Mouse (Mus musculus) cerebellum, adult 11 months (tissue): Measurements from ENCODE around the gene Dnm3.

Source experiments
- DNase-seq: peaks from one replicate; pipeline ENCODE4 v3.0.0; 2022

The Dnm3 gene

DNA sequence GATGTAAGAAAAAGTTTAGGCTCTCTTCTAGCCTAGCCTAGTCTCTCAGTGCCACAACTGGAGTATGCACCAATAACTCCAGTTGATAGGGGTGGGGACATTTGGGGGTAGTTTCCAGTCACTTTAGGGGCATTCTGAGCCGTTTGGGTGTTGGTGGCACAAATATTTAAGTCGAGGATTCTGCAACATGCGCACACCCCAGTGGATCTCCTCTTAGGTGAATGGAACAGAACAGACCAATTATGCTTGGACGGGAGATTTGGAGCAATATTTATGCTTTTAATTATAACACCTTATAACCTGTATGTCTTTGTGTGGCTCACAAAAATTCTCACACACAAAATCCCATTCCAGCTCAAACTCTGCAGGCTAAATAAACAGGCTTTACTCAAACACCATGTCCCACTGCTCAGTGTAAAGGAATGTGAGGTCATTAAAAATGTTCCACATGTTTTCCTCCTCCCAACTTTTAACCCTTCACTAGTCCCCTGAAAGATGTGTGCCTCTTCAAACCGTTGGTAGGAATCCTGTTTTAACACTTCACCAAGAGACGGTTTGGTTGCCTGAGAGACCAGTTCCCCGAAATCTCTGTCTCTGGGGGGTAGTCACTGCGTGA, 462.5 kb downstream of the Dnm3 start:
- no peak for DNase-seq

- no peak for DNase-seq
These were observed 464.3 kb downstream of the Dnm3 start for GRCm38 (mm10) chr1:162013561-162013960.

DNA sequence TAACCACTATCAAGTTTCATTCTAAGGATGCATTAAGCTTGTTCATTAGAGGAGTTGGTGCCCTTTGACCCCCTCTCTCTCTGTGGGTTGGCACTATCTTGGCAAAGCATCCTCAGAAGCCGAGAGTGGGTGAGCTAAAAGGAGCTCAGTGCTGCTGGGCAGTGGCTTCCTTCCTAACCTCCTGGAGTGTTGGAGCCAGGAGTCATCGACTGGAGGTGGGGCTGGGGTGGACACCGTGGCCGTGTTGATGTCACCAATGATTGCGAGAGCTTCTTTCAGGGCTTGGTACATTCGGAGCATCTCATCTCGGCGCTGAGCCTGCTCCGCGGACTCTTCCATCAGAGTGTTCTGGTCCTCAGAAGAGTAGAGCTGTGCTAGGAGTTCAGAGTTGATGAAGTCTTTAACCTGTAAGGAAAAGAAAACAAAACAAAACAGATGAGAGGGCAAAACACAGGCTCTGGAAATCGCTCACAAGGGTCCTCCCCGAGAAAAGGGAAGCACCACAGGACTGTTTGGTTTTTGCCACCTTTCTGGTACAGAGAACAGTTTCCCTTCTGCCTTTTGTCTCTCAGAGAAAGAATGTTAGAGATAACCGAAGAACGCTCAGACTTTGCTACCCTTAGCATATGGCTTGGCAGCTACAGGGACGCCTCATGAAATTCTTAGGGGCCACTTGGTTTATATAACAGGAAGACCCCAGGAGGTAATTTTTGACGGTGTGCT, 466.1 kb downstream of the Dnm3 start:
- no peak for DNase-seq

GRCm38 (mm10) chr1:162009086-162009485, 468.7 kb downstream of the Dnm3 start:
- no peak for DNase-seq

- DNase-seq, result no peak
These were observed 469.2 kb downstream of the Dnm3 start for GRCm38 (mm10) chr1:162008631-162009067.

DNA sequence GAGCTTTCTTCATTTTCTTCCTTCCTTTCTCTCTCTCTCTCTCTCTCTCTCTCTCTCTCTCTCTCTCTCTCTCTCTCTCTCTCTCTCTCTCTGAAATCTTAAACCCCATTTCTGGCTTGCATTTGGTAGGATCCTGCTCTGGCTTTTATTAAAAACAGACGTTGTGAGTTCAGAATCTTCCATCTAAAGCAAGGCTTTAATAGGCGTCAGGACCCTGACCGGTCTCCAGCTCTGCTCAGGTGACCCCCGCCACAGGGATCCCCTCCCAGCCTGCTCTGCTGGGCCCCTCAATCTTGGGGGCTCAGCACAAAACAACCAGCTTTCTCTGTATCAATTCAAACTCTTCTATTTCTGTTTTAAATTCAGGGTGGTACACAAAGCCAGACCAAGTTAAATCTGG, 469.6 kb downstream of the Dnm3 start:
- no peak for DNase-seq

DNA sequence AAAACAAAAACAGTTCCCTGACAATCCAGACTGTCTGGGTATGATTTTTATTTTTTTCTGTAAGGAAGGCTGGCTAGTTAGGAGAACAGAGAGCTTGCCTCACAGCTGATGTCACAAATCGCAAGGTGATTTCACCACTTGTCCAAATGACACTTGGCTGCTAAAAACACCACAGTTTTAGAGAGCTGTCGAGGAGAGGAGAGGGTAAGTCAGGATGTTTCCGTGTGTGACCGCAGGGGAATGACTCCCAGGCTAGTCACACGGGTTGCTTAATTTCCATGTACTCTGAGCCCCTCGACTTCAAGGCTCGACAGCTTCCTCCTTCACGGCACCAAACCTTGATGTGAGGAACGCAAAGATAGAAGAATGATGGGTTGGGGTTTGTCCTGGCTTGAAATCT, 471.7 kb downstream of the Dnm3 start:
- DNase-seq, result no peak

- no peak for DNase-seq
These were observed 472.7 kb downstream of the Dnm3 start for GRCm38 (mm10) chr1:162004821-162005770.

DNA sequence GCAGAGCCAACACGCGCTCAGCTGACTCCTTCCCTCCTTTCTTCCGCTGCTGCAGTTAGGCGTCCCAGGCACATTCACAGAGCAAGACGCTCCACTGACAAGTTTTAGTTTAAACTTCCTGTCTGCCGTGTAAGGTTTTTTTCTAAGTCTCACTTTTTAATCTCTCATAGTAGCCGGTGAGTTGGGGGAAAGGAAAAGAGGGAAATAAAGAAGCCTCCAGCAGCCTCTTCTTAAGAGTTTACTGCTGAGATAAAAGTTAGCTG, 473.4 kb downstream of the Dnm3 start:
- no peak for DNase-seq

GRCm38 (mm10) chr1:162003729-162004517, 473.9 kb downstream of the Dnm3 start:
- DNase-seq, result no peak

GRCm38 (mm10) chr1:162001328-162001727, 476.5 kb downstream of the Dnm3 start:
- DNase-seq, result peak; percentile 30

GRCm38 (mm10) chr1:161999882-162000371, 477.9 kb downstream of the Dnm3 start:
- DNase-seq, result peak; percentile 25

DNA sequence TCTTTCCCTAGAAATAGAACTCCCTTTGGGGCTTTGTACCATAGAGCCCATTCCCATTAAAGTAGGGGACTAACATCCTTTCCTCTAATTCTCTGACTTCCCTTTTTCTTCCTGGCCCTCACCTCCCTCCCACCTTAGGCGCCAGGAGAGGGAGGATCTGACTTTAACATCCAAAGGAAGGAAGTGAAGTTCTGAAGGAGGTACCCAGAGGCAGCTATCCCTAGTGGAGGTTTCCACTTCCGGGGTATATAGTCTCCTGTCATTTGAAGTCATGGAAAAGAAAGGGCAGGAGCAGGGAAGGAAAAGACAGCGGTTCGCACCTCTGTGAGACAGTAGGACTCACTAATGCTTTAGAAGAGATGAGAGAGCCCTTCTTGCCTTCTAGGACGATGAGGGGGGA, 478.5 kb downstream of the Dnm3 start:
- no peak for DNase-seq

GRCm38 (mm10) chr1:161998781-161999180, 479.1 kb downstream of the Dnm3 start:
- no peak for DNase-seq

- DNase-seq, result no peak
These were observed 485.4 kb downstream of the Dnm3 start for GRCm38 (mm10) chr1:161992389-161992788.

DNA sequence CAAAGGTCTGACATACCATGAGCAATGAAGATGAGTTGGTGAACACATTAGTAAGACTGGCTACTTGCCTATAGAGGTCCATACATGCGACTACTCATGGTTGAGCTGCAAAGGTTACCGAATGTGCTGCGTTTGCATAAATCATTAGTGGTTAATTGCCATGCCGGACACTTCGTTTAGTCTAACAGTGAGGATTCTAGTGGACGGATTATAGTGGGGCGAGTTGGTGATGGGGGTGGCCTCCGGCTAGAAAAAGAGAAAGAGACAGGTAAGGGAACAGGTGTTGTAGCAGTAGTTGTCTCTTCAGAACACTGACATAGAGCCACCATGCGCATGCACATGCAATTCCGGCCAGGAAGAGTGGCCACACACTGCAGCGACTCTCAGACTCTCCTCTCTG, 486.0 kb downstream of the Dnm3 start:
- no peak for DNase-seq

DNA sequence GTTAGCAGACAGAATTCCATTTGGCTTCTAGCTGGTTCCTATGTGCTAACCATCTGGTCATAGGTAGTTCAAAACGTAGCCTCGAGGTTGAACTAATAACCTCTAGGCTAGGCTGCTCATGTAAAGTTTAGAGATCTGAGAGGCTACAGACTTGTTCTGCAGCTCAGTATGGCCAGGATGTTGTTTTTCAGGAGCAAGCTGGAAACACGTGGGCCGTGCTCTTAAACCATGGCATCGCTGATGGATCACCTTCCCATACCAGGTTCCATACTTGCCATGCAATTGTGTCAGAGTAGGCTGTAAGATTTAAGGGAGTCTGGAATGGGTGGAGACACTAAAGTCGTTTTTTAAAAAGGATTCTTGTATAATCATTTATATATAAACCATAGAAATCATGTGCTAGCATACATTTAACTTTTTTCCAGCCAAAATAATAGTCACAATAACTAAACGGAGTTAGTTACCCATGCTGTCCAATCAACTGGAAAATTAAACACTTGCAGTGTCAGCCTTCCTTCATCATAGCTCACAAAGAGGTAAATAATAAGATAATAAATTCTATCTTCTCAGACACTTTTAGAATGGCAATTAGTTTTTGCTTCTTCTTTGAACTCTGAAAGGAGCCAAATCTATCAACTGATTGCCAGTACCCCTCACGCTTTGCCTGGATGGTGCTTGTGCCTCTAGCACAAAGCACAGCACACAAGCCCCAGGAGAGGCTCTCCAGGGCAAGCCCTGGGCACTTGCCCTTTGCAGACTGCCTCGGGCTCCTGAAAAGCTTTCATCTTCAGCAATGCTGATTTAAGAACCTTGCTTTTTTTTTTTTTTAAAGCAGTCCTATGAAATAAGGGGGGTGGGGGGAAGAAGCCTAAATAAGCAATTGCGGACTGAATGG, 486.9 kb downstream of the Dnm3 start:
- DNase-seq, result no peak

- no peak for DNase-seq
These were observed 493.8 kb downstream of the Dnm3 start for GRCm38 (mm10) chr1:161983979-161984566.

- DNase-seq, result no peak
These were observed 494.4 kb downstream of the Dnm3 start for GRCm38 (mm10) chr1:161983451-161983850.

DNA sequence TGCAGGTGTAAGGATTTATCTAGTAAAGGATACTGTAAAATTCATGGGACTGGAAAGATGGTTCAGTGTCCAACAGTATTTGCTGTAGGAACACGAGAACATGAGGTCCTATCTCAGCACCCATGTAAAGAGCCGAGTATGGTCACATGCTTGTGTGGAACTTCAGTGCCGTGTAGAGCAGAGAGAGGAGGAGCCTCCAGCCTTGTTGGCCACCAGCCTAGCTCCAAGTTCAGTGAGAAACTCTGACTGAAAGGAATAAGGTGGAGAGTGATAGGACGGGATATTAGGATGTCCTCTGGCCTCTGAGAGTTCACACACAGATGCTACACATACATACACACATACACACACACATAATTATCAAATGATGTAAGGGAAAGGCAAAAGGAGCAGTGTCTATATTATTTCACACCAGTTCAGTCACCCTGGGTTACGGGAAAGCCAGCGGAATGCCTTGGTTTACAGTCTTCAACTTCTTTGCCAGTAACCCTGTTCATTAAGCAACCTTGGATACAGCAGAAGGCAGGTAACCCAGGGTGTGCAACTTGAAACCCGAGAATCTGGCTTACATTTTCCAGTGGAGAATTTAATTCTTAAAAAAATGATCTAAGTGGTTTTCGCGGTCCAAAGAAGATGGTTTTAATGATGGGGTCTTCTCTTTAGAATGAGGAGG, 497.1 kb downstream of the Dnm3 start:
- DNase-seq, result no peak

DNA sequence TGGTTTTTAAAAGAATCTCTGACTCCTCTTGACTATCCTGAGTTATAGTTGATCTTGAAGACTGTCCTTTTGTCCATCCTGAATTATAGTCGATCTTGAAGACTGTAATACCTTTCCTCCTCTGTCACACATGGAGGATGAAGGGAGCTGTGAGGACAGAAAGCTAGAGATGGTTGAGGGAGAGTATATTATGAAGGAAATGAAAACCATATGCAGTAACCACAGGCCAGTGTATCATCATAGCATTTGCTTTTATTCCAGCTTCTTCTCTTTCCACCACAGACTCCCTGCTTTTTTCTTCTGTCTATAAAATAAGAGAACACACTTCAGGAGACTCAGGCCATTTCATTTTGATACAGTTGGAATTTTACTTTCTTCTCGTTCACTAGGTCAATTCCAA, 497.8 kb downstream of the Dnm3 start:
- DNase-seq, result no peak
